9 mouse cellular contexts compared by ENCODE assay signal in the genomic region with DNA sequence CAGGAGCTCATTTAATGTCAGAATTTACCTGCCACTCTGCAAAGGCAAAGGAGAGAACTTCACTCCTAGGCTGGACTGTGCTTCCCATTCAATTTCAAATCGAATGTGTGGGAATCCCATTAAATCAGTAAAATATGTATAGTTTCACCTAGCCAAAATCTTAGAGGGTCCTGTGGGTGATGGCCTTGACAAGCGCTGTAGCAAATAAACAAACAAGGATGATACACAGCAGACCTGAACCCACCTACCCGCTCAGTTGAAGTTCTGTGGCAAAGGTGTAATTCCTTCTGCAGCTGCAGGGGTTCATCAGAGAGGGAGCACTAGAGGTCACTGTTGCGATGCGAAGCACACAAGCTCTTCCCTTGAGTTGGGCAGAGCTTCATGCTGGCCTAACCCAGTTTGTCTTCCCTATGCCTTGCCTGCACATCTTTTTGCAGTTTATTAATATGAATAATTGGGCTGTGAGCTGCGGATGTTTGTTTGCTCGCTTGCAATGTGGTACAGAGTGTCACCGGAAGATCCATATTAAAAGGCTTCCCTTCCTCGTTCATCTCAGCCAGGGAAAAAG. TPM values are rescaled to one million over a fixed set of nuclear protein-coding genes. Genes with fewer than 3 reads are reported as not detected.
DNase-seq lines count a peak whose midpoint lies in the region; TF ChIP-seq lines count a peak whose summit lies in the region.
"Had no signal": no experiment of that assay in that cellular context is flagged by ENCODE, and none has a peak within 500 bp of the region (broad histone marks: within the 10 kb centered on the region; RNA-seq: fewer than 3 reads in every experiment).

No protein-coding gene starts in this region.

- peaks cover 12% of the 10 kb centered on the region for H3K4me1 ChIP-seq in forebrain, embryonic 10.5 days
- no peaks in the 10 kb centered on the region for H3K4me1 ChIP-seq in kidney, adult 2 months (ENCODE audit: control insufficient read depth, insufficient read depth, low read length)

- H3K9me3 ChIP-seq in forebrain, embryonic 10.5 days, result no peaks in the 10 kb centered on the region

- no peak overlapping the region for H3K4me3 ChIP-seq in forebrain, embryonic 10.5 days
- no peak overlapping the region for H3K4me3 ChIP-seq in kidney, adult 2 months (ENCODE audit: insufficient read depth, low read depth, low read length)

- H3K36me3 ChIP-seq in forebrain, embryonic 10.5 days (replicated peaks), result no peaks in the 10 kb centered on the region
- H3K36me3 ChIP-seq in kidney, adult 2 months (ENCODE audit: control insufficient read depth, insufficient read depth, low read length), result no peaks in the 10 kb centered on the region

- whole genome bisulfite sequencing in forebrain, embryonic 10.5 days, result 15% methylated on average over 9 of the region's 9 CpGs
- WGBS in kidney, adult 2 months, result 20% methylated on average over 9 of the region's 9 CpGs

- no peak for TF ChIP-seq POLR2A in kidney, adult 2 months (IDR thresholded peaks at IDR 0.05; ENCODE audit: low read depth, low read length)

- H3K27ac ChIP-seq in forebrain, embryonic 10.5 days, result no peak overlapping the region
- H3K27ac ChIP-seq in kidney, adult 2 months (ENCODE audit: insufficient read depth, low read depth, low read length), result no peak overlapping the region

- peak; percentile 76 for TF ChIP-seq CTCF in kidney, adult 2 months (conservative IDR thresholded peaks at IDR 0.05; ENCODE audit: insufficient read depth, insufficient read length, low read depth, low read length)

- peak; percentile 19 for DNase-seq in gastrocnemius, postnatal 10 days
- DNase-seq in gastrocnemius, postnatal 25 days, result no peak
- peak; percentile 37 for DNase-seq in adrenal gland, postnatal 25 days
- peak; percentile 20 for DNase-seq in forebrain, embryonic 10.5 days (ENCODE audit: extremely low spot score, low spot score)
- peak; percentile 42 for DNase-seq in kidney, adult 2 months
- peak; percentile 76 for DNase-seq in left cerebral cortex, postnatal 4 days
- DNase-seq in right cerebral cortex, adult 18-20 months, result peak; percentile 60
- DNase-seq in urinary bladder, postnatal 36 days (ENCODE audit: low spot score in 2 of 2), result no peak

- H3K27me3 ChIP-seq in forebrain, embryonic 10.5 days (ENCODE audit: poor library complexity, severe bottlenecking), result peaks cover 31% of the 10 kb centered on the region
- no peaks in the 10 kb centered on the region for H3K27me3 ChIP-seq in kidney, adult 2 months (replicated peaks; ENCODE audit: control insufficient read depth, insufficient read depth, low read length)

- intact Hi-C loops in left cerebral cortex, postnatal 4 days (cut with DNase I), result loop anchor here (5.0 to 10.0 kb wide), 3 partner anchors 333 to 1011 kb away; no protein-coding TSS in a partner anchor

RNA-seq across cellular contexts. Expression of gene Cntnap4, which starts 1.6 kb away (rescaled TPM):
- under 1 TPM; 0.18 to 0.23 TPM for total RNA-seq in gastrocnemius, postnatal 10 days (2021)
- not detected for total RNA-seq in gastrocnemius, postnatal 25 days (2021)
- not detected in 2 replicates for total RNA-seq in adrenal gland, postnatal 25 days (2021)
- polyA plus RNA-seq in forebrain, embryonic 10.5 days (2016; fragmentation: Nextera tagmentation; extraction: Ambion mirVana), result 0.10 and 0.25 TPM in 2 replicates
- polyA plus RNA-seq in kidney, adult 2 months (2012; rRNA removed), result 0.02 TPM in 1 of 2 replicates, not detected in the other
- total RNA-seq in left cerebral cortex, postnatal 4 days (2021), result 10 to 100 TPM; 22.2 to 28.2 TPM
- polyA plus RNA-seq: spleen, adult 2 months had no signal

Comparison
In these comparisons a context has a peak if more than half of its experiments do, and no peak if none do; other contexts are left out.
1. DNase-seq: peak in gastrocnemius, postnatal 10 days (single experiment), adrenal gland, postnatal 25 days (single experiment), forebrain, embryonic 10.5 days (single experiment), kidney, adult 2 months (single experiment), left cerebral cortex, postnatal 4 days (single experiment) and right cerebral cortex, adult 18-20 months (single experiment); none in gastrocnemius, postnatal 25 days (single experiment) and urinary bladder, postnatal 36 days (0 of 2).
2. RNA of gene Cntnap4, which starts 1.6 kb away (total RNA-seq): 22.2 to 28.2 TPM in left cerebral cortex, postnatal 4 days; 0.18 to 0.23 TPM in gastrocnemius, postnatal 10 days, not detected in gastrocnemius, postnatal 25 days and not detected in adrenal gland, postnatal 25 days; every median in the first group is over 10 times any median in the second.